ENCODE assay signal across 16 mouse cellular contexts in genomic region chr3:26270894-26271795, GRCm38 (mm10).
DNase-seq lines count a peak whose midpoint lies in the region; ATAC-seq and TF ChIP-seq lines count a peak whose summit lies in the region.
"Had no signal": no experiment of that assay in that cellular context is flagged by ENCODE, and none has a peak within 500 bp of the region (broad histone marks: within the 10 kb centered on the region; RNA-seq: fewer than 3 reads in every experiment).

No protein-coding gene starts in this region.

- H3K4me1 ChIP-seq in forebrain, embryonic 11.5 days (replicated peaks; ENCODE audit: control insufficient read depth, insufficient read depth, low read length): peaks cover 2% of the 10 kb centered on the region; the same call in 1 of the 2 replicates
- no peaks in the 10 kb centered on the region for H3K4me1 ChIP-seq in forebrain, postnatal 0 days (ENCODE audit: insufficient read depth)
- H3K4me1 ChIP-seq in neural tube, embryonic 12.5 days: no peaks in the 10 kb centered on the region
- no peaks in the 10 kb centered on the region for H3K4me1 ChIP-seq in hindbrain, postnatal 0 days (ENCODE audit: insufficient read depth, low read length)
- H3K4me1 ChIP-seq: embryonic facial prominence, embryonic 13.5 days; heart, embryonic 13.5 days; limb, embryonic 13.5 days had no signal

- H3K27ac ChIP-seq in forebrain, embryonic 11.5 days (ENCODE audit: low read depth, low read length): no peak overlapping the region
- no peak overlapping the region for H3K27ac ChIP-seq in forebrain, postnatal 0 days (ENCODE audit: low read depth, low read length)
- no peak overlapping the region for H3K27ac ChIP-seq in neural tube, embryonic 12.5 days
- H3K27ac ChIP-seq in hindbrain, postnatal 0 days: no peak overlapping the region
- H3K27ac ChIP-seq: embryonic facial prominence, embryonic 13.5 days; heart, embryonic 13.5 days; limb, embryonic 13.5 days had no signal

- H3K4me3 ChIP-seq in forebrain, embryonic 11.5 days (ENCODE audit: low read depth, low read length): no peak overlapping the region
- H3K4me3 ChIP-seq in forebrain, postnatal 0 days (ENCODE audit: low read depth, low read length): no peak overlapping the region
- H3K4me3 ChIP-seq in neural tube, embryonic 12.5 days: no peak overlapping the region
- H3K4me3 ChIP-seq in hindbrain, postnatal 0 days (ENCODE audit: low read length): no peak overlapping the region
- H3K4me3 ChIP-seq: embryonic facial prominence, embryonic 13.5 days; heart, embryonic 13.5 days; limb, embryonic 13.5 days had no signal

- no peak for DNase-seq in forebrain, embryonic 11.5 days (ENCODE audit: low spot score)
- DNase-seq in forebrain, postnatal 0 days: no peak
- no peak for DNase-seq in neural tube, embryonic 10.5 days (ENCODE audit: extremely low spot score, low spot score)
- DNase-seq in hindbrain, postnatal 0 days (ENCODE audit: low spot score): peak; percentile 17
- DNase-seq in natural killer cell, adult 2 months (ENCODE audit: low spot score in 2 of 2): no peak
- no peak for DNase-seq in adipocyte (ENCODE audit: low spot score)
- DNase-seq: cerebellum, adult 9-11 months; kidney, adult 18-20 months; kidney, postnatal 36 days; lung, embryonic 14.5 days; thymus, postnatal 4 days had no signal

- ATAC-seq in forebrain, embryonic 11.5 days (replicated peaks; ENCODE audit: low FRiP score): peak; percentile 85
- no peak for ATAC-seq in forebrain, postnatal 0 days
- peak; percentile 70; the same call in 1 of the 2 replicates for ATAC-seq in neural tube, embryonic 12.5 days (ENCODE audit: low FRiP score, low read depth)
- no peak for ATAC-seq in hindbrain, postnatal 0 days
- no peak for ATAC-seq in megakaryocyte, adult 5-6 weeks (ENCODE audit: poor library complexity, severe bottlenecking)

- no peaks in the 10 kb centered on the region for H3K27me3 ChIP-seq in forebrain, embryonic 11.5 days (ENCODE audit: control insufficient read depth, insufficient read depth, low read length)
- no peaks in the 10 kb centered on the region for H3K27me3 ChIP-seq in forebrain, postnatal 0 days (ENCODE audit: insufficient read depth, low read length)
- no peaks in the 10 kb centered on the region for H3K27me3 ChIP-seq in neural tube, embryonic 12.5 days (replicated peaks)
- no peaks in the 10 kb centered on the region for H3K27me3 ChIP-seq in hindbrain, postnatal 0 days (ENCODE audit: insufficient read depth, low read length)
- H3K27me3 ChIP-seq: embryonic facial prominence, embryonic 13.5 days; heart, embryonic 13.5 days; limb, embryonic 13.5 days had no signal

- no peak for TF ChIP-seq CTCF in forebrain, postnatal 0 days (IDR thresholded peaks at IDR 0.05; ENCODE audit: low read depth)
- no peak for TF ChIP-seq CTCF in hindbrain, postnatal 0 days (IDR thresholded peaks at IDR 0.05; ENCODE audit: low read depth)

- no peak overlapping the region for H3K9ac ChIP-seq in forebrain, embryonic 11.5 days (ENCODE audit: low read length)
- H3K9ac ChIP-seq in forebrain, postnatal 0 days: no peak overlapping the region
- no peak overlapping the region for H3K9ac ChIP-seq in neural tube, embryonic 12.5 days
- H3K9ac ChIP-seq in hindbrain, postnatal 0 days (replicated peaks; ENCODE audit: low read length): no peak overlapping the region
- H3K9ac ChIP-seq: embryonic facial prominence, embryonic 13.5 days; heart, embryonic 13.5 days; limb, embryonic 13.5 days; lung, embryonic 14.5 days had no signal

- H3K9me3 ChIP-seq in forebrain, embryonic 11.5 days (ENCODE audit: control insufficient read depth, low read length): no peaks in the 10 kb centered on the region
- no peaks in the 10 kb centered on the region for H3K9me3 ChIP-seq in forebrain, postnatal 0 days (ENCODE audit: low read length)
- no peaks in the 10 kb centered on the region for H3K9me3 ChIP-seq in neural tube, embryonic 12.5 days
- H3K9me3 ChIP-seq in hindbrain, postnatal 0 days (ENCODE audit: low read length): no peaks in the 10 kb centered on the region
- H3K9me3 ChIP-seq: embryonic facial prominence, embryonic 13.5 days; heart, embryonic 13.5 days; limb, embryonic 13.5 days had no signal

- no peak overlapping the region for H3K4me2 ChIP-seq in forebrain, embryonic 11.5 days (ENCODE audit: low read depth, low read length, severe bottlenecking)
- H3K4me2 ChIP-seq in forebrain, postnatal 0 days (ENCODE audit: low read depth): no peak overlapping the region
- H3K4me2 ChIP-seq in neural tube, embryonic 12.5 days (replicated peaks): no peak overlapping the region
- no peak overlapping the region for H3K4me2 ChIP-seq in hindbrain, postnatal 0 days (ENCODE audit: low read depth, low read length)
- H3K4me2 ChIP-seq: embryonic facial prominence, embryonic 13.5 days; heart, embryonic 13.5 days; limb, embryonic 13.5 days; lung, embryonic 14.5 days had no signal

- 32% methylated on average over 4 of the region's 4 CpGs for whole genome bisulfite sequencing in forebrain, embryonic 11.5 days
- WGBS in forebrain, postnatal 0 days: 36% methylated on average over 4 of the region's 4 CpGs
- WGBS in neural tube, embryonic 12.5 days: 41% methylated on average over 4 of the region's 4 CpGs
- WGBS in hindbrain, postnatal 0 days: 33% methylated on average over 4 of the region's 4 CpGs

- no peaks in the 10 kb centered on the region for H3K36me3 ChIP-seq in forebrain, embryonic 11.5 days (ENCODE audit: control insufficient read depth, insufficient read depth, low read length)
- H3K36me3 ChIP-seq in forebrain, postnatal 0 days (ENCODE audit: insufficient read depth): no peaks in the 10 kb centered on the region
- no peaks in the 10 kb centered on the region for H3K36me3 ChIP-seq in neural tube, embryonic 12.5 days
- no peaks in the 10 kb centered on the region for H3K36me3 ChIP-seq in hindbrain, postnatal 0 days (ENCODE audit: insufficient read depth, low read length)
- H3K36me3 ChIP-seq: embryonic facial prominence, embryonic 13.5 days; heart, embryonic 13.5 days; limb, embryonic 13.5 days had no signal

Comparison
In these comparisons a context has a peak if more than half of its experiments do, and no peak if none do; other contexts are left out.
1. ATAC-seq: peak in forebrain, embryonic 11.5 days (single experiment) and neural tube, embryonic 12.5 days (single experiment); none in forebrain, postnatal 0 days (single experiment), hindbrain, postnatal 0 days (single experiment) and megakaryocyte, adult 5-6 weeks (single experiment).